Mouse (Mus musculus) layer of hippocampus, postnatal 25 days (tissue): ENCODE data around the gene Zfp961. TPM values are rescaled to one million over a fixed set of nuclear protein-coding genes. Genes with fewer than 3 reads are reported as not detected.
A peak's percentile ranks its signal among the peaks of the same experiment; 100 is the strongest.
"Not testable (repeated sequence)": the region's sequence is repeated elsewhere in the genome, so short reads cannot be mapped to it uniquely, and the experiment has no call there.

Experiments
- DNase-seq, 2 experiments: peaks; one replicate each; pipeline ENCODE4 v3.0.0; 2022; ENCODE audit warnings: mixed read lengths in 2 of 2, low spot score in 1 of 2; ENCODE audit errors: extremely low spot score in 1 of 2
- total RNA-seq, 2 experiments: library from RNA; stranded (reverse); gene quantifications; 2 replicates each; pipeline ENCODE4 v1.2.3; 2021

Zfp961 gene
- total RNA-seq, 2 experiments from 2014 or later = 15.4 to 21.8 TPM

GRCm38 (mm10) chr8:72013506-72014228 lies 62.8 kb downstream of the Zfp961 start:
- not testable (repeated sequence) for DNase-seq

- DNase-seq = not testable (repeated sequence)
Measured at GRCm38 (mm10) chr8:72017339-72017738, 66.5 kb downstream of the Zfp961 start.

GRCm38 (mm10) chr8:72018141-72018540 lies 67.3 kb downstream of the Zfp961 start:
- DNase-seq = no peak

- not testable (repeated sequence) for DNase-seq
Measured at GRCm38 (mm10) chr8:72019022-72019421, 68.2 kb downstream of the Zfp961 start.

GRCm38 (mm10) chr8:72019816-72020215 lies 69.0 kb downstream of the Zfp961 start:
- no peak for DNase-seq

- peak in 1 of 2 experiments; percentile 63 for DNase-seq
Measured at GRCm38 (mm10) chr8:72024886-72025285, 74.0 kb downstream of the Zfp961 start.

GRCm38 (mm10) chr8:72032926-72033325 lies 82.1 kb downstream of the Zfp961 start:
- DNase-seq = peak in 1 of 2 experiments; percentile 60

- DNase-seq = not testable (repeated sequence)
Measured at GRCm38 (mm10) chr8:72040918-72041317, 90.1 kb downstream of the Zfp961 start, which contains the start of gene Olfr372. Gene Olfr372, plus strand, starts transcription at chr8:72041218.

GRCm38 (mm10) chr8:72042493-72042892 lies 91.7 kb downstream of the Zfp961 start:
- DNase-seq = no peak

Other genes starting within 250 kb of the Zfp961 start
- under 1 TPM; 0.42 to 0.47 TPM for gene B3gnt3, start 249.2 kb upstream of the Zfp961 start, total RNA-seq
- gene Fcho1, start 225.3 kb upstream of the Zfp961 start, total RNA-seq = 100 to 1,000 TPM in 1 of 2 experiments, 10 to 100 TPM in 1; 88.0 to 106 TPM
- gene Zfp709, start 69.0 kb upstream of the Zfp961 start, total RNA-seq = 1 to 10 TPM; 8.8 to 8.9 TPM
- 10 to 100 TPM; 13.4 to 13.9 TPM for gene Zfp882, start 42.4 kb upstream of the Zfp961 start, total RNA-seq
- gene Zfp617, start 42.4 kb upstream of the Zfp961 start, total RNA-seq = 10 to 100 TPM; 25.6 to 30.8 TPM
- gene Cyp4f18, start 58.6 kb downstream of the Zfp961 start, total RNA-seq = not detected
- not detected for gene Olfr372, start 90.2 kb downstream of the Zfp961 start, total RNA-seq
- not detected for gene Olfr373, start 132.1 kb downstream of the Zfp961 start, total RNA-seq
- not detected for gene Olfr374, start 156.0 kb downstream of the Zfp961 start, total RNA-seq
- 10 to 100 TPM; 26.2 to 27.5 TPM for gene Tpm4, start 183.9 kb downstream of the Zfp961 start, total RNA-seq
- gene Rab8a, start 210.2 kb downstream of the Zfp961 start, total RNA-seq = 10 to 100 TPM; 40.0 to 41.2 TPM
- not detected for gene Hsh2d, start 238.6 kb downstream of the Zfp961 start, total RNA-seq